Mouse (Mus musculus) frontal cortex, adult 2 months (tissue): ENCODE measurements around the gene Phospho1. TPM values are rescaled to one million over a fixed set of nuclear protein-coding genes. Genes with fewer than 3 reads are reported as not detected.
"Not testable (repeated sequence)": the region's sequence is repeated elsewhere in the genome, so short reads cannot be mapped to it uniquely, and the experiment has no call there.

Source experiments
- DNase-seq, 2 experiments: peaks; one replicate each; pipeline ENCODE4 v3.0.0; 2022; ENCODE audit warnings: low spot score in 1 of 2; ENCODE audit errors: extremely low spot score in 1 of 2
- polyA plus RNA-seq: library from polyadenylated mRNA; depleted of rRNA; stranded (reverse); fragments of >200 nt; gene quantifications from 2 replicates; pipeline ENCODE4 v1.2.3, GENCODE M21; 2012; rRNA removed

Phospho1 gene
- polyA plus RNA-seq, 1 experiment = 68.7 TPM

GRCm38 (mm10) chr11:95857716-95858527 is 33.6 kb downstream of the Phospho1 start:
- peak; percentile 28 to 69 for DNase-seq

DNA sequence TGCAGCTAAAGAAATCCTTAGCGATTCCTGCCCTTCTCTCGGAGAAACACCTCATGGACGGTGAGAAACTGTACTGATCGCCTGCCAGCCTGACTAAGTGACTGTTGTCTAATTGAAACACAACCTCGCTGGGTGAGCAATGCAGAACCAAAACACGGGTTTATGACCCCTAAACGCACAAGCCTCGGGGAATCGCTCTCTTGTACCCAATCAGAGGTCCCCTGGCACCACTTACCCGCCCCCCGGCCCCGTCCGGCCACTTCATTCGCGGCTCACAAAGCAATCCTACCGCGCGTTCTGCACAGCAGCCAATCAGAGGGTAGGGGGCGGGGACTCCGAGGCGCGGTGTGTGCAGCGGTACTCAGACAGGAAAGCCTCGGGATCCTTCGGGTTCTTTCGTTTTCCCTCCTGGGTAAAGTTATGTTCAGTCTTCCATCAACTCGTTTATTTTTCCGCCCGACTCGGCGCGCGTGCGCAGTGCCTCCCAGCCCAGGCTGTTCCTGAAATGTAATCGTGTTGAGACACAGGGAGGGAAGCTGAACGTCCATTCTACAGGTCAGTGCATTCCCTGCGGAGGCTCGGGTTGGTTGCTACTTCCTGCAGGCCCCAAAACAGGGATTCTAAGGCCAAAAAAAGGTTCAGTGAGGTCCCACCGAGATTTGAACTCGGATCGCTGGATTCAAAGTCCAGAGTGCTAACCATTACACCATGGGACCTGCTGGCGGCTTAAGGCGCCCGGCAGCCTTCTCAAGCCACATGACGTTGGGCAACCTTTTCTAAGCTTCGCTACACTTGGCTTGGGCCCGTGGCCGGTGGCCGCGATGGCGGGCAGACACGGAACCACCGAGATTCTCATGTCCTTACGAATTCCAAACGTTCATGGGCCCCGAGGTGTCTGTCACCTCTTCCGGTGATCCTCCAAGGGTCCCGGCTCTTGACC is 34.5 kb downstream of the Phospho1 start:
- DNase-seq = peak; percentile 96 to 99

DNA sequence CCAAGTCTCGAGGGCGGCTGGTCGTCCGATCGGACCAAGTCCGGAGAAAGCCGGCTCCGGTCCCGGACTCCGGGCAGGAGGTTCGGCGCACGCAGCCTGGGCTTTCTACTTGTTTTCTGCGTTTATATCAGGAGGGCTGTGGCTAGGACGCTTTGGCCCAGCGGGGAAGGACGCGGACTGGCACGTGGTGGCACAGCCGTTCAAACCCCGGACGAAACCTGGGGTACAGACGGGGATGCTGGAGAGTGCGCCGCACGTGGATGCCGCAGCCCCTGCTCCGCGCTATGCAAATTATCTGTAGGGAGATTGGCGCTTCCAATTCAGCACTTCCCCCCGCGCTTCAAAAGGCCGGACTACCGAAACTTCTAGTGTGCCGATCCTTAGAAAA is 35.2 kb downstream of the Phospho1 start:
- peak in 1 of 2 experiments; percentile 74 for DNase-seq

GRCm38 (mm10) chr11:95860071-95860490 is 35.8 kb downstream of the Phospho1 start:
- no peak for DNase-seq

GRCm38 (mm10) chr11:95861397-95861796 is 37.1 kb downstream of the Phospho1 start:
- no peak for DNase-seq

DNA sequence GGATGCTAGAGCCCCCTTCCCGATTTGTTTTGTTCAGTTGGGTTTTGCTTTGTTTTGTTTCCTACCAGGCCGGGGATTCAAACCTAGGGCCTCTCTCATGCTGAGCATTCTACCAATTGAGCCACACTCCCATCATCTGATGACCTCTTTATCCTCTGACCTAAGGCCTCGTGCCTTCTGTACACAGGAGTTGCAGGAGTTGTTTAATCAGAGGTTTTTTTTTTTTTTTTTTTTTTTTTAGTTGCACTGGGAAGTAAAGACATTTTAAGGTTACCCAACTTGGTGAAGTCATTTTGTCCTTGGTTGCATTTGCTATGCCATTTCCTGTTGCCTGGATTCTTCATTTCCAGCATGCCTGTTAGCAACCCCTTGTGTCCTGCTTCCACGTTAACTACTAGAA is 45.1 kb downstream of the Phospho1 start:
- no peak for DNase-seq

DNA sequence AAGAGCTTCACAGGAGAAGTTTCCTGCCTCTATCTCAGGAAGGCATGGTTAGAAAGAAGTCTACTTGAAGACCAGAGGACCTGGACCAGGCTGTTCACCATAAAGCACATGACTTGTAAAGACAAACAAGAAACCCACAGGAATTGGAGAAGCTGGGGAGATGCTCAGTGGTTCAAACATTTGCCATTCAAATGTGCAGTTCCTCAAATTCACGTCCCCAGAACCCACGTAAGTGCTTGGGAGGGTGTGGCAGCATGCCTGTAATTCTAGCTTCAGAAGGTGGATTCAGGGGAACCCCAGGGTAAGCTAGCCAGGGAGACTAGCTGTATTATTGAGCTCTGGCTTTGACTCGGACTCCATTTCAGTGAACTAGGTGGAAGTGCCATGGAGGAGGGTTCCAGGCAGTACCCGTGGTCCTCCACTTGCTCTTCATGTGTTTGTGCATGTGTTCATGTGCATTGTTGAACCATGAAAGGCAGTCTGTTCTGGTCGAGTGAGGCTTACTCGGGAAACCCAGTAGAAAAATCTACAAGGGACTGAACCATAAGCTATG is 45.7 kb downstream of the Phospho1 start:
- no peak for DNase-seq

GRCm38 (mm10) chr11:95875804-95876203 is 51.5 kb downstream of the Phospho1 start:
- no peak for DNase-seq

DNA sequence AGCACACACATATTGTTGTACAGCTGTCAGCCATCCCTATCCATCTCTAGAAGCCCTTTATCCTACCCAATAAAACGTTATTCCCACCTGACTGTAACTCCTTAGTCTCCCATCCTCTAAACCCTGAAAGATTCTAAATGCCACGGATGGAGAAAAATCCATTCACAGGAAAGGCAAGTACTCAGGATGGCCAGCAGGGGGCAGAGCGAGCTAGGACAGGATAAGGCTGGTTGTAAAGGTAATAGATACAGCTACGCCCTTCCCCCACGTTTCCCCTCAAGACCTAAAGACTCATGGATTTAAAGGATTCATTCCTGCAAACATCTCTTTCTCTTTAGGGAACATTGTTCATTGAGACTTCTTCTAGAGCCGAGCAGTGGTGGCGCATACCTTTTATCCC is 52.0 kb downstream of the Phospho1 start:
- DNase-seq = peak in 1 of 2 experiments; percentile 65

DNA sequence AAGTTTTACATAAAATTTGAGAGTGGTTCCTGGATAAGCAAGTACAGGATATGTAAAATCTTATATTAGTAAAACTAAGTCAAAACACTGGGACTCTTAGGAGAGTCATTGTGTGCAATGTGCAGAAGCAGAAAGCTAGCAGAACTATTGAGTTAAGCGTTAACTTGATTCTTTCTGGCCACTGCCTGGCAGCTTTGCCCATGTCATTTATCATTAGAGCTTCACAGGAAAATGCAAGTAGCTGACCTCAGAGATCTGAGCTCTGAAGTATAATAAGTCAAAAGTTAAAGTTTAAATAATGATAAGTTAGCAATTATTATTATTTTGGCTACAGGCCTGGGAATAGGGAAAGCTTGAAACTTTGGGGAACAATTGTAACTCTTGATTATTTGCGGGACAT is 55.6 kb downstream of the Phospho1 start:
- DNase-seq = not testable (repeated sequence)

Other genes with a start within 250 kb of the Phospho1 start
- gene Ngfr, start 236.8 kb upstream of the Phospho1 start, polyA plus RNA-seq = 2.0 and 2.2 TPM in 2 replicates
- gene Phb, start 157.5 kb upstream of the Phospho1 start, polyA plus RNA-seq = 120 and 143 TPM in 2 replicates
- gene Zfp652, start 111.8 kb upstream of the Phospho1 start, polyA plus RNA-seq = 25.3 and 26.1 TPM in 2 replicates
- 0.52 and 0.55 TPM in 2 replicates for gene B130006D01Rik, start 100.9 kb upstream of the Phospho1 start, polyA plus RNA-seq
- 7.2 and 9.4 TPM in 2 replicates for gene Gngt2, start 12.7 kb downstream of the Phospho1 start, polyA plus RNA-seq
- gene Abi3, start 18.0 kb downstream of the Phospho1 start, polyA plus RNA-seq = 9.6 and 11.2 TPM in 2 replicates
- not detected in 2 replicates for gene B4galnt2, start 90.4 kb downstream of the Phospho1 start, polyA plus RNA-seq
- gene Igf2bp1, start 181.4 kb downstream of the Phospho1 start, polyA plus RNA-seq = 0.18 and 0.71 TPM in 2 replicates
- gene Gip, start 200.0 kb downstream of the Phospho1 start, polyA plus RNA-seq = not detected in 2 replicates
- gene Snf8, start 210.4 kb downstream of the Phospho1 start, polyA plus RNA-seq = 84.2 and 87.0 TPM in 2 replicates
- 45.3 and 50.3 TPM in 2 replicates for gene Ube2z, start 240.9 kb downstream of the Phospho1 start, polyA plus RNA-seq